Mouse (Mus musculus): ENCODE measurements at regions not wholly inside any gene's neighbourhood (a gene's known extent, or its start where the extent isn't known, plus 50 kb on each side); places are given as distances from the start of the nearest gene placed in this dataset.

GRCm38 (mm10) chr11:19826481-19827185, 97.5 kb upstream of the Spred2 start:
- DNase-seq (ENCODE audit: low read depth, low spot score), result no peak

- DNase-seq (ENCODE audit: low read depth, low spot score), result peak; percentile 63
These were observed 96.2 kb upstream of the Spred2 start for GRCm38 (mm10) chr11:19827996-19828395.

- DNase-seq (ENCODE audit: low read depth, low spot score), result no peak
These were observed 95.2 kb upstream of the Spred2 start for GRCm38 (mm10) chr11:19828959-19829401.

DNA sequence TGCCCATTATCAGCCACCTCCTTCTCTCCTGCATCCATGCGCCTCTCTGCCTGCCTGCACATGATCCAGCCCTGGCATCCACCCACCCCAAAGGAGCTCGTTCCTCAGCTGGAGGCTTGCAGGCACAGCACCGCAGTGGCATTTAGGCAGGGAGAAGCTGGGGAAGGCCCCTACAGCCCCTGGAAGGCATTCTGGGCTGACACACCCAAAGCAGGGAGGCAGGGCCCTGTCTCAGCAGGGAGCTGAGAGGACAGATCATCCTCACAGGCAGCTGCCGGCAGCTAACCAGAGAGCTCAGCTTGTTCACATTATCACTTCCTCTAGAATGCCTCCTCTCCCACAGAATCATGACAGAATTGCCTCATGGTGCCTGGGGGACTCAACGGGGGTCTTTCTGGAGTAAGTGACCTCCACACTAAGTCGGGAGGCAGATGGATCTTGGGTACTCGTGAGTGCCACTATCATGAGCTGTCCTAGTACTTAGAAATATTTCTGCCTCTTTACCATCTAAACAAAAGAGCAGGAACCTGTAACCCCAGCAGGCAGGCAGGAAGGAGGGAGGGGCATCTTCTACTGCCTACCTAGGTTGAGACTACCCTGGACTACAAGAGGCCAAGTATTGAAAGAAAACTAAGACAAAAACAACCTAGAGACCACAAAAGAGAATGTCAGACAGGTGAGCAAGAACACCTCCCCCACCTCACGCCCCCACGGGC, 94.5 kb upstream of the Spred2 start:
- peak; percentile 86 for DNase-seq (ENCODE audit: low read depth, low spot score)

DNA sequence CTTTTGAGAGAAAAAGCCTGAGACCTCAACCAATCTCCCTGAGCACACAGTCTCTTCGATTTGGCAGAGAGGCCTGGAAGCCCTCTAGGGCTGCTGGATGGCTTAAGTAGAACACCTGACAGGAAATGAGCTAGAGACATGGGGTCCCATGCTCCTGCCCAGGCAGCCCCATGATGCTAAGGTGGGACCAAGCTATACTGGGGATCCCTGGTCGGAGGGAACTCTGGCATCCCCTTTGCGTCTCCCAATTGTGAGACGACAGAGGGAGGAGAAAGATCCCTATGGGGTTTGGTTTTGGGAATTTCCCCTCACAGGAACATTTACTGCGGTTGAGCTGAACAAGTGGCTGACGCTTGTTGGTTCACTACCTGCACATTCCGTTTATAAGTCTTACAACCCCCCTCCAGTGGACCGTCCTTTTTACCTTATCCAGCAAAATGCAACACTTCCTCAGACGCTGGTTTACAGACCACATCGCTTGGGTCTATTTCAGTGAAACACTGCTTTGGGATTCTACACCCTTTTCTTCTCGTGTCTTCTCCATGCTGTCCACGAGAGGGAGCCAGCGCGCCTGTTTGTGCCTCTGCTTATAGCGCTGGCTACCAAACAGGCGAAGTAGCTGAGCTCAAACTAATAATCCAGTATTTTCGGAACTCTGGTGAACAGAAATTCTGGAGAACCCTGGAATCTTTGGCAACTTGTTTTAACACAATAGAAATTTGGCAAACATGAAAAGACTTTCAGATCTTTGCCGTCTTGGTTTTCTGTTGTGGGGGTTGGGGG, 93.7 kb upstream of the Spred2 start:
- peak; percentile 88 for DNase-seq (ENCODE audit: low read depth, low spot score)

- DNase-seq (ENCODE audit: low read depth, low spot score), result no peak
These were observed 89.6 kb upstream of the Spred2 start for GRCm38 (mm10) chr11:19834561-19834960.

DNA sequence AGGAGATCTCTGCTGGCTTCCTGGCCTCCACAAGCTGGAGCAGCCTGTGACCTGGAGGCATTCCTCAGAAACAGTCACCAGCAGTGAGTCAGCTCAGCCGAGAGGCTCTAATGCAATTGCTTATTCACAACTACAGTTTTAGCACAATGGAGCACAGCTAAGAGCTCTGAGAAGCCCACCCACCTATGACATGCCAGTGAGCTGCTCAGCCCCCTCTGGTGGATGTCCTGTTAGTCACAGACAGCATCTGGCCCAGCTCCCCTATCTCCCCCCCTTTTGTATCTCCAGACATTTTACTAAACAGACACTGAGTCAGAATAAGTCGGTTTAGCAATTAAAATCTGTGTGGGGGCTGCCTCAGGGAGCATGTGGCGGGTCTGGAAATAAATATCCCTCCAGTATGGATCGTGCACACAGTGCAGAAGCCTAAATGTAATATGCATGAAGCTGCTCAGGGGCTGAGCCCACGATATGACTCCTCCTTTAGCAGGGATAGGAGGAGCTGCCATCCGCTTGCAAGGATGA, 88.9 kb upstream of the Spred2 start:
- peak; percentile 78 for DNase-seq (ENCODE audit: low read depth, low spot score)

- DNase-seq (ENCODE audit: low read depth, low spot score), result no peak
These were observed 85.2 kb upstream of the Spred2 start for GRCm38 (mm10) chr11:19838932-19839331.

- no peak for DNase-seq (ENCODE audit: low read depth, low spot score)
These were observed 81.1 kb upstream of the Spred2 start for GRCm38 (mm10) chr11:19843084-19843483.

DNA sequence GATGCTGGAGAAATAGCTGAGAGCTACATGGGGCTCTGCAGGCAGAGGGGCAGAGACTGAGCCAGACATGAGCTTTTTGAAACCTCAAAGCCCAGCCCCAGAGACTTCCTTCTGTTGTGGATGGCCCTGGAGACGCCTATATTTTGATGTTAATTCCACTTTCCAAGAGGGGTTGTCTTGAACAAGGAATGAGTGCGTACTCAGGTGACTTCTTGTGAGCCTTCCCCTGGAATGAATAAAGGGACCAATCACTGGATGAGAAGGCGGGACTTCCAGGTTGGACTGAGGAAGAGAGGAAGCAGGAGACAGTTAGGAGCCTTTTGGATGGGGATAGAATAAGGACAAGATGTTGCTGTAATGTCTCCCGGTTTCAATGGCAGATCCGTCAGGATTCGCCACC, 76.3 kb upstream of the Spred2 start:
- DNase-seq (ENCODE audit: low read depth, low spot score), result peak; percentile 96

- DNase-seq (ENCODE audit: low read depth, low spot score), result peak; percentile 41
These were observed 75.8 kb upstream of the Spred2 start for GRCm38 (mm10) chr11:19848412-19848811.

DNA sequence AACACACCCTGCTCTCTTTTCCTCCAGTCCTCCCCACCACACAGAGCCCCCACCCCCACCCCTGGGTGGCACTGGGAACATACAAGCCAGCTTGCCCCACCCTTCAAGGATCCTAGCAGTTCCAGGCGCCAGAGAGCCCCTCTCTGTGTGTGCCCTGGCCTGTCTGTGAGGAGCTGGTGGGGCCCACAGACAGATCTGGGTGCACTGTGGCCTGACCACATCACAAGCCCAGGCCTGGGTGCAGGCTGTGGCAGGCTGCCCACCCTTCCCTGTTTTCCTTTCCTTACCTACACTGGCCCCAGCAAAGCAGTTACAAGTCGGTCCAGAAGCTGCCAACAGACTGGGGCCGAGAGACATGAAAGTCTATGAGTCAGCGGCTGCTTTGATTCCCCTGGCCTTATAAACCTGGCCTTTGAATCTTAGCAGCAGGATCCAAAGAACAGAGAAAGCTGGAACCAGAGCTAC, 74.8 kb upstream of the Spred2 start:
- DNase-seq (ENCODE audit: low read depth, low spot score), result no peak

DNA sequence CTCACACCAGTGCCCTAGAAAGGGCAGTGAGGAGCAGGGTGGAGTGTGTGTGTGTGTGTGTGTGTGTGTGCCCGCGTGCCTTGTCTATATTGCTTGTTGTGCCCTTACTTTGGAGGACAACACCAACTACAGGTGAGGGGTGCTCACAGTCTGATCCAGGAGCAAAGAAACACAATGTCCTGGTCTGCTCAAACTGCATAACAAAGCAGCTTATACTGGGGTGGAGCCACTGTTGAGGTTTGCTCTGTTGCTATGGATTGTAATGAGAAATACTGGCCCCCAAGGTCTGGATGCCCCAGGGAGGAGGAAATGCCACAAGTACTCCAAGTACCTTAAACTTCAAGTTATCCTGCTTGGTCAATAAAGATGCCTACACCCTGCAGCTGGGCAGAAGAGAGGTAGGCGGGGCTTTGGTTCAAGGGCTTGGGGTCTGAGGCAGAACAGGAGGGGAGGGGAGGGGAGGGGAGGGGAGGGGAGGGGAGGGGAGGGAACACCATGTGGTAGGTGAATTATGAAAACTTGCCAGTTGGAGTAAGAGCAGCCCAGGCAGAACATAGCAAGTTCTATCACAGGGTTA, 74.2 kb upstream of the Spred2 start:
- DNase-seq (ENCODE audit: low read depth, low spot score), result peak; percentile 92

GRCm38 (mm10) chr11:19851022-19851615, 73.1 kb upstream of the Spred2 start:
- DNase-seq (ENCODE audit: low read depth, low spot score), result peak; percentile 56

GRCm38 (mm10) chr11:19861596-19861995, 62.6 kb upstream of the Spred2 start:
- DNase-seq (ENCODE audit: low read depth, low spot score), result no peak

DNA sequence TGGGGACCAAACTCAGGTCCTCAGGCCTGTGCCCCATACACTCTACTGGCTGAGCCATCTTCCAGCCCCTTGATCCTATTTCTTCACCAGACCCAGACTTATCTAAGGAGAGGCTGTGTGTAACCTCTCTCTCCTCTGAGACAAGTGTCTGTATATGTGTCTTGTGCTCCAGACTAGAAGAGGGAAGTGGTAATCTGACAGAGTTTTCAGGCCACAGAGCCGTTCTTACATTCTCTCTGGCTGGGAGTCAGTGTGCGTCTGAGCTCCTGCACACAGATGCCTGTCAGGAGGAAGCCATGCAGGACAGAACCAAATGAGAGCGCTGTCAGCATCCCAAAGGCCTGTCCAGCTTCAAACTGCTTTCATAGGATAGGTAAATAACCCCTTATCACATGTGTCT, 60.8 kb upstream of the Spred2 start:
- no peak for DNase-seq (ENCODE audit: low read depth, low spot score)

DNA sequence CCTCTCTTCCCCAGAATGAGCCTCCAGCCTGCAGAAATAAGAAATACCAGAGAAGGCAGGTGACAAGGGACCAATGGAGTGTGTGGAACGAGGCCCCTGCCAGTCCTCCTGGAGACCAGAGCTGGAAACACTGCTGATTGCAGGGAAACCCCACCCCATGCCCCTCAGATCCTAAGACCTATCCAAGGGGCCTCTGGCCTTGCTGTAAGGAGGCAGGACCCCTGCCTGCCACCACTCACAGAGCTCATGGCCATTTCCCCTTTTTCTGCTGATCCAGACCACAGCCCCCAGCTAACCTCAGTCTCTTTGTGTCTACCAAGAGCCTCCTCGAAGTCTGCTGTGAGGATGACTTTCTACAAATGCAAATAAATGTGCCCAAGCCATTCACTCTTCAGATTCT, 57.9 kb upstream of the Spred2 start:
- no peak for DNase-seq (ENCODE audit: low read depth, low spot score)

DNA sequence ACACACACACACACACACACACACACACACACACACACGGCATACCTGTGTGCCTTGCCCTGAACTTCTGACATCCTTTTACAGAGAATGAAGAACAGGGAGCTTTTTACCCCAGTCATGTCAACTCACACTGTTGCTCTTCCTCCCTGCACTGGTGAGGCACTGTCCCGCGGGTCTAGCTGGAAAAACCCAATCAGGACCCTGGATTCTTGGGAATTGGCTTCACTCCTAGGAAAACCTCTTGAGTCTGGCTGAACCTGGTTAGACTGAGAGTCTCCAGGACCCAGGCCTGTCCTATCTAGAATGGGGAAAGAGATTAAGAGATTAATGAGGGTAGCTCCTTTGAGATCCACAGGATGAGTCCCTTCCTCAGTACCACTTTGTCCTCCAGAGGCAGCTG, 54.5 kb upstream of the Spred2 start:
- DNase-seq (ENCODE audit: low read depth, low spot score), result no peak

GRCm38 (mm10) chr11:19870136-19870535, 54.0 kb upstream of the Spred2 start:
- no peak for DNase-seq (ENCODE audit: low read depth, low spot score)

- no peak for DNase-seq (ENCODE audit: low read depth, low spot score)
These were observed 50.4 kb upstream of the Spred2 start for GRCm38 (mm10) chr11:19873796-19874195.

All from R1 (cell line).